Mouse (Mus musculus): ENCODE results near the gene Grm3.

Grm3 gene

DNA sequence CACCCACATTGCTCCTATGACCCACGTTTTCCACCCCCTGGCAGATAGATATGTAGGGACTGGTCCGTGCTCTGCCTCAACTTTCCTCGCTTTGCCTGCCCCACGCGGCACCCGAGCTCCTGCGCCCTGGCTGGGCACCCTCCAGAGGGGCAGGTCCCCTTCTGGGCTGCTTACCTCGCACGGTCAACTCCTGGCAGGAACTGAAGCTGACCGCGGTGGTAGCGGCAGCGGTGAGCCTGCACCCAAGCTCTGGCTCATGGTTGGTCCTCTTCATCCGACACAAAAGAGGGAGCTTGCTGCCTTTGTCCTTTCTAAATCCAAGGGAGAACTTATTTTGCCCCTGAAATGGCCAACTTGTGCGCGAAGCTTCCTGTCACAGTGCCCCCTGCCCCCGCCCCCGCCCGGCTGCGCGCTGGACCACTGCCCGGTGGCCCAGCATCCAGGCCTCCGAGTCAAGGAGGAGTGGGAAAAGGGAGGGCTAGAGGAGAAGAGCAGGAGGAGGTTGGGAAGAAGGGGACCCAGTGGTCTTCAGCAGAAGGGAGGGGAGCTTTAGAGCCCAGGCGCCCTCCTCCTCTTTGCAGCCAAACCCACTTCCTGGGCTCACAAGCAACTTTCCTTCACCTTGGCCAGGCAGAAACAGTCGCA, at the start of gene Grm3:
TSS of gene Grm3 (minus strand) at position 215 of the 645 bp plus-strand sequence.
- no peak for DNase-seq (ENCODE audit: low spot score)

DNA sequence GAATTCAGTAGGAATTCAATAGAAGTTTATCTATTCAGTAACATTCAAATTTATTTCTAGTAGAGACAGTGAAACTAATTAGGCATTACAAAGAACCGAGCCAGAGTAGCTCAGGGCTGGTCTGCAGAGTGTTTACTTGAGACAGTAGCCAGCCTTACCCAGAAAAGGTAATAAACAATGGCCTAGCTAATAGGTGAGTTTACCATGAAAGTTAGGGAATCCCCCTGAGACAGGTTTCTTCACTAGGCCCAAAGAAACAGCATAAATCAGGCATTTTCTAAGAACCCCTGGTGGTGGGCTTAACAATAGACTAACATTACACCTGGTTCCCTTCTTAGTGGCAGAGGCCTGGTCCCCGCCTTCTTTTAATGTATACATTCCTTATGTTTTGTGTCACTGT, 30.8 kb upstream of the Grm3 start:
- no peak for DNase-seq (ENCODE audit: low spot score)

GRCm38 (mm10) chr5:9748184-9748583, 23.2 kb upstream of the Grm3 start:
- DNase-seq (ENCODE audit: low spot score) = no peak

DNA sequence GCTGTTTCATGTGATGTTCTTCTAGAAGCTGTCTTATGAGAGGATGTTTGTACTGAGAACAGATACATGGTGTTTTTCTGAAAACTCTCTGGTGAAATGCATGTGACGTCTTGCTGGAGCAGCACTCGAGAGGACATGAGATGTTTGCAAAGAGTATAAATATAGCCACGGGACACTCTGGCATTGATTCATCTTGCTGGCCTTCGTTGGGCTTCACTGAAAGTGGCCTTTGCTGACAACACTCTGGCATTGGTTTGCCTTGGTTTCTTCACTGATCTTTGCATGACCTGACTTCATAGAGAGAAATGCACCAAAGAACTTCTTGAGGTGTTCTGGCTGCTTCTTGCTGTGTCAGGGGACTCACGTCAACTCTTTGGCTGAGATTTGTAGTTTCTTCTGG, 19.1 kb upstream of the Grm3 start:
- no peak for DNase-seq (ENCODE audit: low spot score)

- no peak for DNase-seq (ENCODE audit: low spot score)
Measured at GRCm38 (mm10) chr5:9725601-9726268, 765 bp upstream of the Grm3 start.

DNA sequence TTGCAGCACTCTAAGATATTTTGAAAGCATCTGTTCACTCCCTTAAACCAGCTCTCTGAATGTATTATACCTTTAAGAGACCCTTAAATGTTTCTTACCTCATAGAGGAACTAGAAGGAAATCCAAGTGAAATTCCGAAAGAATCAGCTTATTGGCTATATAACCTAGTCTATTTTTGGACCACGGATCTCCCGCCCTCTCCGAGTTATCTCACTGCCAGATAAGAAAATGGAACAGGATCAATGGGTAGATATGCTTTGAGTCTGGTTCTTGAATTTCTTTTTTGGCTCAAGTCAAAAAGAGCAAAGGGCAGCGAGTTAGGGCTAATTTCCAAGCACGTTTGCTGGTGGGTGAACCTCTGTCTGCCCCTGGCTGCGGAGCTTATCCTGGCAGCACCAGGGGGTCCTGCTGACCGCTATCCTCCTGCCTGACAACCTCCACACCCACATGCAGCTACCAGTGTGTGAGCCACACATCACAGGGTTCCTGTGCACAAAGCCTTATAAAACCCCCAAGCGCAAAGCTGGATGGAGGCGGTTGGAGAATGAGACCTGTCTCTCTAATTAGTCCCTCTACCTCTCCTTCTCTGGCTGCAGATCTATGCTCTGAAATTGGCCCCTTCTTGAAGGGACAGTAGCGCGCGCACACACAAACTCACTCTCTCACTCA, 549 bp downstream of the Grm3 start:
- no peak for DNase-seq (ENCODE audit: low spot score)

DNA sequence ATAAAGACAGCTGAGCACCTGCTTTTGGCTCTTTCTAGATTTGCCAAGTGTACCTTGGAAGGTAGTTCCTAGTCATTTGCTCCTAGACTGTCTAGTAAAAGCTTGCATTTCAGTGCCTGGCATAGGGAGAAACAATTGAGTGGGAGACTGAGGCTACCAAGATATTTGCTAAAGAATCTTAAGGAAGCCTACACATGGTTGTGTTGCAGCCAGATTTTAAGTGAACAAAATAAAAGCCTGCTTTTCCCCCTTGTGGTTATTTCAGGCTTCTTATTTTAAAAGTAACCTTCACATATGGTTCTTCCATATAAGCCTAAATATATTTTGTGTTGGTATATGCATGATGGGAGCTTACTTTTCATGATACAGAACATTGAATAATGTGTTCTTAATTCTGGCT, 3.8 kb downstream of the Grm3 start:
- no peak for DNase-seq (ENCODE audit: low spot score)

DNA sequence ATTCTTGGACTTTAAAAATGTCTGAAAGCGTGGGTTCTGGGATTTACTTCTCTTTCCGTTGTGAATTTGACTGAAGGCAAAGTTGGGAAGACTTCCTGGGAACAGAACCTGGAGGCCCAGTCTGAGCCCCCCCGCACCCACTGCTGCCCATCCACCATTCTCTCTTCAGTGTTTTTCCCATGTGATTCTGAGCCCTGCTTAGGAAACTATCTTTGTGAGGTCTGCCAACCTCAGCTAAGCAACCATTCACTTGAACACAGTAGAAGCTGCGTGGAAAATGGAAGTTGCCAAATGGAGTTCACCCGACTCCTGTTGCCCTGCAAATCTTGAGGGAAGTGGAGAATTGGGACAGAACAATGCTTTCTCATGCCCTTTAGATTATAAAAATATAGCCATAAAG, 8.7 kb downstream of the Grm3 start:
- DNase-seq (ENCODE audit: low spot score) = no peak

- DNase-seq (ENCODE audit: low spot score) = no peak
Measured at GRCm38 (mm10) chr5:9707096-9707495, 17.9 kb downstream of the Grm3 start.

DNA sequence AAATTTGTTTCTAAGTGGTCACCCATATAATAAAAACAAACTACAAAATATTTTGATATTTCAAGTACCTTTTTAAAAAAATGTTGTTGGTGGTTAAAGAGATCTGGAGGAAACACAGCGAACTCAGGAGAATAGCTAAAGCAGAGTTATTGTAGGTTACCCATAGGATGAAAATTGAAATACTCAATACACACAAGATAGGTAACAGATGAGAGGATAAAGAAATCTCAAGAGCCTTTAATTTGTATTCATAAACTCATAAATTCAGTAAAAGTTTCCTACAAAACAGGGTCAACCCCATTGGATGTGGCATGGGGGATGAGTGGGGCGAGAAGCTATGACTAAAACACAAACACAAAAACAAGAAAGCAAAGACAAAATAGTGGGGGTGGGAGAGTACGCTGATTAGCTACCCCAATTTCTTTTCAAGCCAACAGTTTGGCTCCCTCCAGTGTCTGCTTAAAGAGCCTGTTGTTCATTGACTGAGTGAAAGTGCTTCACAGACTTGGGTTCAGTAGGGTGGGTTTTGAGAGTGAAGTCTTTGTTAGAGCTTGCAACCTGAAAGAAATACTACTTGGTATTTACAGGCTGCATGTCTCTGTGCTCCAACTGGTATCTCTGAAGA, 21.5 kb downstream of the Grm3 start:
- no peak for DNase-seq (ENCODE audit: low spot score)

DNA sequence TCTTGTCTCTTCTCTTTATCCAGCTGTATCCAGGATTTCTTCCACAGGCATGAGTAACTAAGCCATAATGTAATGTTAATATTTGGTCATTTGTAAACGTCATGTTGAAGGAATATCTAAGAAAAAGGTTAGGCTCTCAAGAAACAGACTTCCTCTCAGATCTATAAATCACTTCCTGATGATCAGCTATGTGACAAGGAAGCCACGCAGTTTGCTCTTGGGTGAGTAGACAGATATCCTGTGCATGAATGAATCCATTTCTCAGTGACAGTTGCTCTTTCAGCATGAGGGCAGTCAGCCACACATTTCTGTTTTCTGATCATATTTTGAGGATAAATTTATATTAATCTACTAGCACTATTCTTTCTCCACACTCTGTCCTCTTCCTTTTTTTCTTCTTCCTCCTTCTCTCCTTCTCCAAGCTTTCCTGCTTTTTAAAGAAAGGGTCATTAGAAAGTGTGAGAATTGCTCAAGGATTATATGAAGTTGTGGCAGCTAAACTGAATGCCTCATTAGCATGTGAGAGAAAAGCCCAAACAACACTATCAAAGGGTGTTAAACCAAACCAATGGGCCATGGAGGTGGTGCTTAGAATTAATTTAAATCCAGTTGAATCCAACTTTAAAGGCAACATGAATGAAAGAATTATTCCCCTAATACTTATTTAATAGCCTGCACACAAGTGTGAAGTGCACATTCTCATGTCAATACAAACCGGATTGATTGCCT, 22.1 kb downstream of the Grm3 start:
- no peak for DNase-seq (ENCODE audit: low spot score)

- no peak for DNase-seq (ENCODE audit: low spot score)
Measured at GRCm38 (mm10) chr5:9692333-9692732, 32.6 kb downstream of the Grm3 start.

GRCm38 (mm10) chr5:9690599-9691242, 34.2 kb downstream of the Grm3 start:
- DNase-seq (ENCODE audit: low spot score) = no peak

- no peak for DNase-seq (ENCODE audit: low spot score)
Measured at GRCm38 (mm10) chr5:9690192-9690591, 34.8 kb downstream of the Grm3 start.

DNA sequence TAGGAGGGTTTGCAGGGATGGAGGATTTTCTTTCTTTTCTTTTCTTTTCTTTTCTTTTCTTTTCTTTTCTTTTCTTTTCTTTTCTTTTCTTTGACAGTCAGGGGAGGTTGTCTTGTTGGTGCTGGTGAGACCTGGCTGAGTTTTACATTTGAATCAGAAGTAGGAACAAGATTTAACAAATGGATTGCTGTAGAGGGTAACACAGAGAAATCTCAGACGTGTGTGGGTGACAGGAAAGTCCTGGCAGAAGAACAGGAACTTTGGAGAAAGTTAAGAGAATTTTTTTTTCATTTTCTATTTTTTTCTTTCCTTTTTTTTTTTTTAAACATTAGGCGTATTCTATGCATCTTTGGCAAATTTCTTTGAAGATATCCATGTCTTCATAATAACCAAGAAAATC, 41.8 kb downstream of the Grm3 start:
- DNase-seq (ENCODE audit: low spot score) = no peak

- DNase-seq (ENCODE audit: low spot score) = no peak
Measured at GRCm38 (mm10) chr5:9669002-9669401, 56.0 kb downstream of the Grm3 start.

DNA sequence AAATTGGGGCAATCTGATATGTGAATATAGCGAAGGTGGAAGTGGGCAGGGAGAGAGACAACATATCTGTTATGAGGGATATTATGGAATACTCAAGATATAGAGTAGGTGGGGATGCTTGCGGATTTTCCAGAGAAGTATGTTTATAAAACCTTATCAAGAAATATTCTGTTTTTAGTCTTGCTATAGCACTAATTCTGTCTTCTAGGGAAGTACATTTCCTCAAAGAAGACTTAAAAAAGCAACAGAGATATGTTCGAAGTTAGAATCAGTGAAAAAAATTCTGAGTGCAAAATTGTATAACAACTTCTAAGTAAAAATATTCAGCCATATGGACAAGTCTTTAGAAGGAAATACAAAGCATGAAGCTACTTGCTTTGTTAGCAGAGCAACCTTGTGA, 61.6 kb downstream of the Grm3 start:
- no peak for DNase-seq (ENCODE audit: low spot score)

- DNase-seq (ENCODE audit: low spot score) = no peak
Measured at GRCm38 (mm10) chr5:9661870-9662589, 62.9 kb downstream of the Grm3 start.

GRCm38 (mm10) chr5:9638612-9639011, 86.4 kb downstream of the Grm3 start:
- no peak for DNase-seq (ENCODE audit: low spot score)

GRCm38 (mm10) chr5:9627220-9627619, 97.8 kb downstream of the Grm3 start:
- DNase-seq (ENCODE audit: low spot score) = no peak

DNA sequence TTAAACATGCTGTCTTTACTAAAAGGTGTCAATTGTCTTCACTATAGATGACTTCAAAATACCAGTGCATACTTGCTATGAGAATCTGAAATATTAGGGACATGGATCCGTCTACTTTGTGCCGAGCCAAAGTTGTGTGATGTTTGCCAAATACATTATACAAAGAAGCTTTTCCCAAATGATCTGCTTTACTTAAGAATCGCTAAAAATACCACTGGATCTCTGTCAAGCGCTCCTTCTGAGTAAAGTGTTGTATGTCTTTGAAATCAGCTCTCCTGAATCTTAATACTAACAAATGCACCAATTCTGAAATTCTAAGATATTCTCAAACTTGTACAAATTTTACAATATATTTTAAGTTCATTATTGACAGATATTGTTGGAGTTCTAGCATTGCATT, 100.6 kb downstream of the Grm3 start:
- no peak for DNase-seq (ENCODE audit: low spot score)
